Mouse (Mus musculus): ENCODE measurements around the gene Adamts2. TPM values are rescaled to one million over a fixed set of nuclear protein-coding genes. Genes with fewer than 3 reads are reported as not detected.

Gene Adamts2
- total RNA-seq, 2 experiments from 2014 or later: 10.4 to 12.4 TPM

GRCm38 (mm10) chr11:50717381-50717897 lies 115.6 kb downstream of the Adamts2 start:
- intact Hi-C loops (cut with DNase I): loop anchor here (5.0 kb wide), 1 partner anchor 40 kb away; no protein-coding TSS in a partner anchor
- no peak for DNase-seq

- intact Hi-C loops (cut with DNase I): loop anchor here (5.0 kb wide), 1 partner anchor 42 kb away; no protein-coding TSS in a partner anchor
- no peak for DNase-seq
These were observed 117.0 kb downstream of the Adamts2 start for GRCm38 (mm10) chr11:50718862-50719261.

GRCm38 (mm10) chr11:50720421-50720820 lies 118.5 kb downstream of the Adamts2 start:
- DNase-seq: no peak
- intact Hi-C loops (cut with DNase I): no loop called here

GRCm38 (mm10) chr11:50720856-50721550 lies 119.1 kb downstream of the Adamts2 start:
- no peak for DNase-seq
- intact Hi-C loops (cut with DNase I): no loop called here

GRCm38 (mm10) chr11:50725595-50725994 lies 123.7 kb downstream of the Adamts2 start:
- intact Hi-C loops (cut with DNase I): no loop called here
- no peak for DNase-seq

- intact Hi-C loops (cut with DNase I): no loop called here
- DNase-seq: no peak
These were observed 124.2 kb downstream of the Adamts2 start for GRCm38 (mm10) chr11:50726035-50726434.

- no peak for DNase-seq
- intact Hi-C loops (cut with DNase I): no loop called here
These were observed 131.3 kb downstream of the Adamts2 start for GRCm38 (mm10) chr11:50733146-50733545.

- intact Hi-C loops (cut with DNase I): no loop called here
- no peak for DNase-seq
These were observed 132.2 kb downstream of the Adamts2 start for GRCm38 (mm10) chr11:50734129-50734528.

GRCm38 (mm10) chr11:50736548-50736947 lies 134.7 kb downstream of the Adamts2 start:
- no peak for DNase-seq
- intact Hi-C loops (cut with DNase I): no loop called here

GRCm38 (mm10) chr11:50738436-50738835 lies 136.6 kb downstream of the Adamts2 start:
- intact Hi-C loops (cut with DNase I): no loop called here
- DNase-seq: no peak

- peak in 1 of 2 experiments; percentile 28 for DNase-seq
- intact Hi-C loops (cut with DNase I): no loop called here
These were observed 137.6 kb downstream of the Adamts2 start for GRCm38 (mm10) chr11:50739453-50739852.

- no peak for DNase-seq
These were observed 140.3 kb downstream of the Adamts2 start for GRCm38 (mm10) chr11:50742146-50742545.

GRCm38 (mm10) chr11:50744971-50745370 lies 143.1 kb downstream of the Adamts2 start:
- intact Hi-C loops (cut with DNase I): loop anchor here (5.0 kb wide), 1 partner anchor 128 kb away; no protein-coding TSS in a partner anchor
- DNase-seq: peak; percentile 37 to 58

More at GRCm38 (mm10) chr11:50742146-50742545, 140.3 kb downstream of the Adamts2 start:
- intact Hi-C loops (cut with DNase I): no loop called here

- DNase-seq: no peak
- intact Hi-C loops (cut with DNase I): loop anchor here (5.0 kb wide), 1 partner anchor 129 kb away; no protein-coding TSS in a partner anchor
These were observed 144.6 kb downstream of the Adamts2 start for GRCm38 (mm10) chr11:50746508-50746907.

GRCm38 (mm10) chr11:50750983-50751585 lies 149.2 kb downstream of the Adamts2 start:
- intact Hi-C loops (cut with DNase I): no loop called here
- DNase-seq: no peak

- intact Hi-C loops (cut with DNase I): no loop called here
- no peak for DNase-seq
These were observed 155.9 kb downstream of the Adamts2 start for GRCm38 (mm10) chr11:50757741-50758140.

GRCm38 (mm10) chr11:50766461-50766860 lies 164.6 kb downstream of the Adamts2 start:
- intact Hi-C loops (cut with DNase I): loop anchor here (5.0 kb wide), 3 partner anchors 139 to 324 kb away; no protein-coding TSS in a partner anchor
- no peak for DNase-seq

- no peak for DNase-seq
- intact Hi-C loops (cut with DNase I): loop anchor here (5.0 kb wide), 3 partner anchors 140 to 325 kb away; no protein-coding TSS in a partner anchor
These were observed 165.2 kb downstream of the Adamts2 start for GRCm38 (mm10) chr11:50767039-50767438.

GRCm38 (mm10) chr11:50768995-50769749 lies 167.3 kb downstream of the Adamts2 start:
- intact Hi-C loops (cut with DNase I): loop anchor here (2.0 to 5.0 kb wide), 4 partner anchors 142 to 327 kb away; no protein-coding TSS in a partner anchor
- peak; percentile 81 to 86 for DNase-seq

GRCm38 (mm10) chr11:50771006-50771405 lies 169.1 kb downstream of the Adamts2 start:
- no peak for DNase-seq
- intact Hi-C loops (cut with DNase I): no loop called here

- DNase-seq: no peak
- intact Hi-C loops (cut with DNase I): no loop called here
These were observed 195.8 kb downstream of the Adamts2 start for GRCm38 (mm10) chr11:50797674-50798073.
